Mouse (Mus musculus) heart, adult 2 months (tissue): ENCODE measurements around the gene Gpc5. TPM values are rescaled to one million over a fixed set of nuclear protein-coding genes. Genes with fewer than 3 reads are reported as not detected.
A peak's percentile ranks its signal among the peaks of the same experiment; 100 is the strongest.

Experiments
- DNase-seq, 2 experiments: peaks; one replicate each; pipeline ENCODE4 v3.0.0; 2021
- H3K27ac ChIP-seq: fragments of 200-600 bp; 2 replicates; pipeline ENCODE4 v1.8.1; 2022
- H3K27me3 ChIP-seq: fragments of 200-500 bp; 2 replicates; pipeline ENCODE4 v1.6.1; 2012; ENCODE audit warnings: mild to moderate bottlenecking, low read length, inconsistent platforms, mixed read lengths; ENCODE audit not compliant: control insufficient read depth, insufficient read depth
- H3K36me3 ChIP-seq: fragments of 200-500 bp; 2 replicates; pipeline ENCODE4 v1.6.1; 2012; ENCODE audit warnings: low read length, inconsistent platforms; ENCODE audit not compliant: control insufficient read depth, insufficient read depth
- H3K4me1 ChIP-seq: fragments of 200-500 bp; 2 replicates; pipeline ENCODE4 v1.6.1; 2011; ENCODE audit warnings: low read length; ENCODE audit not compliant: control insufficient read depth, insufficient read depth
- H3K4me3 ChIP-seq: fragments of 200-600 bp; 2 replicates; pipeline ENCODE4 v1.8.1; 2022
- H3K79me2 ChIP-seq: fragments of 200-500 bp; replicated peaks from 2 replicates; pipeline ENCODE4 v1.6.1; 2012; ENCODE audit warnings: mild to moderate bottlenecking, inconsistent platforms, low read length, moderate library complexity, mixed read lengths; ENCODE audit not compliant: control insufficient read depth, insufficient read depth
- H3K9ac ChIP-seq: fragments of 200-500 bp; 2 replicates; pipeline ENCODE4 v1.6.1; 2012; ENCODE audit warnings: low read depth, mild to moderate bottlenecking, control low read depth, inconsistent platforms, low read length, mixed read lengths
- CTCF ChIP-seq: fragments of 200-600 bp; IDR thresholded peaks from 2 replicates; pipeline ENCODE4 v1.8.1; 2022; ENCODE audit warnings: antibody characterized with exemption, mild to moderate bottlenecking, moderate library complexity
- EP300 ChIP-seq: fragments of 200-500 bp; IDR thresholded peaks from 2 replicates; pipeline ENCODE4 v1.6.1; 2011; ENCODE audit warnings: low read depth, low read length, control low read depth; ENCODE audit not compliant: insufficient read depth
- POLR2A ChIP-seq: fragments of 200-500 bp; IDR thresholded peaks from 2 replicates; pipeline ENCODE4 v1.6.1; 2011; ENCODE audit warnings: mild to moderate bottlenecking, low read depth, low read length, control low read depth; ENCODE audit not compliant: insufficient read depth
- WGBS: fragments of 180-500 bp; shearing (Covaris S2); methylation state at CpG from one replicate; pipeline ENCODE4 v1.1.7; 2018; 5-methylcytosine and 5-hydroxymethylcytosine counted together
- intact Hi-C: fragments of 180-260 bp; cut with DNase I; formaldehyde crosslinking; loops from one replicate; pipeline ENCODE4 v1.15.1; 2025
- polyA plus RNA-seq: library from polyadenylated mRNA; depleted of rRNA; stranded (reverse); fragments of >200 nt; gene quantifications from 2 replicates; pipeline ENCODE4 v1.2.3, GENCODE M21; 2012
- total RNA-seq, 2 experiments: library from RNA; stranded (reverse); gene quantifications; 2 replicates each; pipeline ENCODE4 v1.2.3; 2021

The Gpc5 gene
- total and polyA plus RNA-seq, 3 experiments, result not detected

DNA sequence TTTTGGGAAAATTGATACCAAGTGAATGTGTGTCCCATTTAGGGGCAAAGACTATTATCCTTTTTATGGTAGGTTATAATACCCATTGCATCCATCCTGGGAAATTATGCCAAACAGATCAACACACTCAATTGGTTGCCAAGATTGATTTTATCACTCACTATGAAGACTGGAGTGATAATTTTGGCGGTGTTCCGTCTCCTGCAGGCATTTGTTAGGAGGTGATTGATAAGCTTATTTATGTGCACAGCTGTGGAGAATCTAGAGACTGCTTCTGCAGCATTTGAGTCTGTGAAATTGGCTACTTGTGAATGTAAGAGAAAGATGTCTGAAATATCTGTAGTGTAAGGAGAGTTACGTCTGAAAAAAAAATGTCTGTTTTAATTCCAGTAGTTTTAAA is 340.0 kb downstream of the Gpc5 start:
- no peaks in the 10 kb centered on the region for H3K79me2 ChIP-seq
- no peak for DNase-seq
- no peak overlapping the region for H3K9ac ChIP-seq
- TF ChIP-seq POLR2A (no peak), CTCF (no peak), EP300 (no peak)
- H3K4me1 ChIP-seq, result no peaks in the 10 kb centered on the region
- no peaks in the 10 kb centered on the region for H3K27me3 ChIP-seq
- no peaks in the 10 kb centered on the region for H3K36me3 ChIP-seq
- H3K4me3 ChIP-seq, result no peak overlapping the region
- intact Hi-C loops, result no loop called here
- no peak overlapping the region for H3K27ac ChIP-seq
- WGBS, result 52% methylated on average over 3 of the region's 3 CpGs

DNA sequence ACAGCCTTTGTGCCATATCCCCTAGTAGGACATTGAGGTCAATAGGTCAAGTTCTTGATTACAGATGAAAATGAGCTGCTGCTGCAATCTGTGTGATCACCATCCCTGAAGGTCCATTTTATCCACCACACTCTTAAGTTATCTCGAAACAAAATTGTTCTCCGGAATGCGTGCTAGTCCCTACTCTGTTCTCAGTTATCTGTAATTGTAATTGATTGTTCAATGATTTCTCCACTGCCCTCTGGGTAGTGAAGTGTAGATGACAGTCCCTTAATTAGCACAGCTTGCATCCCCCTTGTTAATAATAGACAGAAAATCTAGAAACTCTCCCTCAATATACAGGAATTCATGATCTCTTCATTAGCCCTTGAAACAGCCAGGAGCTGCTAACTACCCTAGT is 340.4 kb downstream of the Gpc5 start:
- no peaks in the 10 kb centered on the region for H3K27me3 ChIP-seq
- no peaks in the 10 kb centered on the region for H3K36me3 ChIP-seq
- WGBS, result 65% methylated on average over 3 of the region's 3 CpGs
- no peak for TF ChIP-seq POLR2A
- no peak for TF ChIP-seq EP300
- TF ChIP-seq CTCF, result no peak
- H3K9ac ChIP-seq, result no peak overlapping the region
- H3K4me3 ChIP-seq, result no peak overlapping the region
- H3K27ac ChIP-seq, result no peak overlapping the region
- H3K79me2 ChIP-seq, result no peaks in the 10 kb centered on the region
- no peaks in the 10 kb centered on the region for H3K4me1 ChIP-seq
- intact Hi-C loops, result no loop called here
- no peak for DNase-seq

DNA sequence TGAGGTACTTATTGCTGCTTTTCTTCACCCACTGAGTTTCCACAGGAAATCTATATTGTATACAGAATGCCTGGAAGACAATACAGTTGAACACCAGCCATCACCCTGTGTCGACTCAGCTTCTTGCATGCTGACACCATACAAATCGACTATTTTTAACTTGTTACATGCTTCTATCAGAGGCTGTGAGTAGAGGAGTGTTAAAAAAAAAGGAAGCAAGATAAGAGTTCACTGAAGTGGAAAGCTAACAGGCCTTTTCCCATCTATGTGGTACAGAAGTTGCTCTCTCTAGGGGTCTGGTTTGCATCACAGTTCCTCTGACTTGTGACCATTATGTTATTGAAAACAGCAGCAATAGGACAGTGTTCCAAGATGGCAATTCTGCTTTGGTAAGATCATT is 344.6 kb downstream of the Gpc5 start:
- intact Hi-C loops, result no loop called here
- H3K27me3 ChIP-seq, result no peaks in the 10 kb centered on the region
- no peak overlapping the region for H3K27ac ChIP-seq
- no peaks in the 10 kb centered on the region for H3K79me2 ChIP-seq
- no peak for DNase-seq
- TF ChIP-seq POLR2A, result no peak
- no peak overlapping the region for H3K4me3 ChIP-seq
- no peaks in the 10 kb centered on the region for H3K4me1 ChIP-seq
- WGBS, result 4% methylated on average over 2 of the region's 2 CpGs
- H3K9ac ChIP-seq, result no peak overlapping the region
- H3K36me3 ChIP-seq, result no peaks in the 10 kb centered on the region

DNA sequence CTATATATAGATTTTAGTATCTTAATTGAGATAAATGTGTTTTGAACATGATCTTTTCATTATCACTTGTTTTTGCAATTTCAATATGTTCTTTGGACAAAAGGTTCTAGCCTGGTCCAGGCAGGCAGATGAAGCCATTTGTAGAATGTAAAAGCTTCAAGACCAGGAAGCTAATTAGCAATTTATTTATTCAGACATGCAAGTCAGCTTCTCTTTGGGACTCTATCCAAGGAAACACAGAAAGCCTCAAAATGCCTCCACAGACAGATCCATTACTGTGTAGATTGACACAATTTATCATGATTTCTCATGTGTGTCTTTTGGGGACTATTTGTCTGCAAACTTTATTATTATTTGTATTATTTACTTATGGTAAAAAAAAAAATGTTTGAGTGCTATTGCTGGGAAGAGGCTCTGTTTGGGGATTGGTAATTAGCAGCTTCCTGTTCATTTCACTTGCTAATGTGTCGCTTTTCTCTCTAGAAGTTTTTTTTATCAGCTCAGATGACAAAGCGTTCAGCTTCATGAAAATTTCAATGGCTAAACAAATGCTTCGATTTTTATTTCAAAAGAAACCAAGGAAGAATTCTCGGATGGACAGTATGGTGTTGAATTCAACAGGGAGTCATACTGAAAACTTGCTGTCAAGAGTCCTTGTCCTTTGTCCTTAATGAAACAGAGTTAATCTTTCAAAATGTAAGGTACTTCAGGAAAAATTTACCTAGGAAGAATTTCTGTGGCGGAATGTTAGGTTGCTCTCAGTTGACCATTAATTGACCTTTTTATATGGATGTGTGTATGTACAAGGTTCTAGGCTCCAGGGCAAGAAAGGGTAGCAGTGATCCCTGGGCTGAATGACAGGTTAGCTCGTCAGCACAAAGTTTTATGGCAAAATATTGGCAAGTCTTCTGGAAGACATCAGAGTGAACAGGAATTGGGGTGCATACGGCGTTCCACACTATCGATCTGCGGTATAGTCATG is 353.1 kb downstream of the Gpc5 start:
- 77% methylated on average over 10 of the region's 10 CpGs for WGBS
- Histone ChIP-seq H3K36me3 (no peaks in the 10 kb centered on the region), H3K9ac (no peak overlapping the region), H3K4me1 (no peaks in the 10 kb centered on the region), H3K79me2 (no peaks in the 10 kb centered on the region), H3K27me3 (no peaks in the 10 kb centered on the region), H3K27ac (no peak overlapping the region), H3K4me3 (no peak overlapping the region)
- no peak for DNase-seq
- intact Hi-C loops, result no loop called here
- TF ChIP-seq EP300, result no peak
- no peak for TF ChIP-seq POLR2A
- no peak for TF ChIP-seq CTCF

DNA sequence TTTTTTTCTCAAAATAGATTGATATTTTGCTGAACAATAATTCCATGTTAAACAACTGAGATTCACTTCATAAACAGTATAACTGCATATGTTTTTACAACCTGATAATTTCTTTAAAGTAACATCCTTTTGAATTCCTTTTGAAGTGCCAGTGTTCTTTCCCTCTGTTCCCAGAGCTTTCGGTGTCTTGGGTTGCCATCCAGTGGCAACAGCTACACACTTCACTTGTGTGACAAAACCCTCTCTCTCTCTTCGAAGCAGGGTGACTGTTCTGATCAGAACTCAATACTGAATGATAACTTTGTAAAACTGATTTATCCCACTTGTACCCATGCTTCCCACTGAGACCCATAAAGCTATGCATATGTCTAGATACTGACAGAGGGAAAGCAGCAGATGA is 358.9 kb downstream of the Gpc5 start:
- Histone ChIP-seq H3K27ac (no peak overlapping the region), H3K27me3 (no peaks in the 10 kb centered on the region), H3K4me1 (no peaks in the 10 kb centered on the region), H3K79me2 (no peaks in the 10 kb centered on the region), H3K4me3 (no peak overlapping the region), H3K36me3 (no peaks in the 10 kb centered on the region), H3K9ac (no peak overlapping the region)
- DNase-seq, result no peak
- 49% methylated on average over 2 of the region's 2 CpGs for WGBS
- 0 out of 2 replicates have a peak, but pooled peaks have one; percentile 19 for TF ChIP-seq CTCF
- no peak for TF ChIP-seq POLR2A
- intact Hi-C loops, result no loop called here

DNA sequence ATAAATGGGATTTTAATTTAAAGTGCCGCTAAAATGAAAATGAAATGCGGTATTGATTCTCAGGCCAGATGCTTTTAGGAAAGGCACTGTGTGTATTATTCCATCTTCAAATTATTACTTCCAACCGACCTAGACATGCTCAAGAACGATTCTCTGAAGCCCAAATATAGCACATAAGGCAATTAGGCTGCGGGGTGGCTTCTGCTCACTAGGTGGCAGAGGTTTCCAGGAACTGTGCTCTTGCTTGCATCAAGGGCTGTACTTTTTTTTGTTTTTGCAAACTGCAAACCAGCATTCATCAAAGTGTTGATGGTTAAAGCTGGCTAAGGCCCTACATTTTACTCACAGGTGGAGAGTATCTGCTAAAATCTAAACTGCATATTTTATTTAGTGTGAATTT is 375.9 kb downstream of the Gpc5 start:
- TF ChIP-seq EP300 (no peak), CTCF (peak; percentile 20; the same call in 1 of the 2 replicates), POLR2A (no peak)
- Histone ChIP-seq H3K4me3 (no peak overlapping the region), H3K27ac (no peak overlapping the region), H3K4me1 (no peaks in the 10 kb centered on the region), H3K27me3 (no peaks in the 10 kb centered on the region), H3K36me3 (no peaks in the 10 kb centered on the region), H3K9ac (no peak overlapping the region), H3K79me2 (no peaks in the 10 kb centered on the region)
- no peak for DNase-seq
- intact Hi-C loops, result no loop called here
- 44% methylated on average over 5 of the region's 5 CpGs for WGBS
